Mouse (Mus musculus) C2C12 (cell line): ENCODE measurements around the gene Rhag.

Experiments
- CTCF ChIP-seq: IDR thresholded peaks from one replicate; pipeline ENCODE4 v1.5.1; 2011; ENCODE audit not compliant: control insufficient read depth, insufficient read depth, insufficient read length
- MYOD1 ChIP-seq: IDR thresholded peaks from one replicate; pipeline ENCODE4 v1.6.1; 2011; ENCODE audit warnings: low read depth; ENCODE audit not compliant: control insufficient read depth, insufficient read length

DNA sequence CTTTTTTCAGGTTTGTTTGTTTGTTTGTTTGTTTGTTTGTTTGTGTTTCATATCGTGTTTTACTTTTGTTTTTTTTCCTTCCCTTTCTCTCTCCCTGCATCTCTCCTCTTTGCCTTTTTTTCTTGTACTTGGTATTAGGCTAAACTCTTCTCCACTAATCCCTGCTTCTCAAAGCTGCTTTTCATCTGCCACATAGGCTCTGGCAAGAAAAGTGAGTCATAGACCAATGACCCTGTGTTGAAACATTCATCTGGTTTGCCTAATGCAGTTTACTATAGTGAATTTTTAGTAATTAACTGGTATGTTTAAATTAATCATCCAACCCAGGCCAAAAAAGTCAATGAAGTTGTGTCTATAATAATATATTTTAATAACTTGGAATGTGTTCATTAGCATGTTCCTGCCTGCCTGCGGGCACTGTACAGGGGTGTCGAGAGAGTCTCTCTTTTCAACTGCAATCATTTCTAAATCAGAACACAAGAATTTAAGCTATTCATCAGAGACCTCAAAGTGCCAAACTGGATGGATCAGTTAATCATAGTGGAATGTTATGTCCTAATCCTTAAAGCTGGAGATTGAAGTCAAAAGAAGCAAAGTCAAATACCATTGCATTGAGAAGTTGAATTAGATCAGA lies 8.1 kb upstream of the Rhag start:
- no peak for TF ChIP-seq CTCF
- TF ChIP-seq MYOD1: no peak
